Mouse (Mus musculus): ENCODE results near the gene Ehf.

- TF ChIP-seq CTCF (IDR thresholded peaks at IDR 0.05; ENCODE audit: low read depth), result no peak
- TF ChIP-seq EP300 (optimal IDR thresholded peaks at IDR 0.05), result no peak
Measured at GRCm38 (mm10) chr2:103239086-103239485, 64.0 kb downstream of the Ehf start.

All from stomach, postnatal 0 days (tissue).